Mouse (Mus musculus) forebrain, embryonic 14.5 days (tissue): ENCODE data around the gene Acbd4. TPM values are rescaled to one million over a fixed set of nuclear protein-coding genes. Genes with fewer than 3 reads are reported as not detected.

ENCODE experiments used
- ATAC-seq: fragments of 200-750 bp; cut with Nextera tagmentation; 2 replicates; pipeline ENCODE4 v1.8.0; 2017; ENCODE audit warnings: mild to moderate bottlenecking, moderate library complexity
- DNase-seq: peaks from one replicate; pipeline ENCODE4 v3.0.0-alpha.2; 2015; ENCODE audit warnings: low spot score
- H3K27ac ChIP-seq: fragments of 300-500 bp; sonication (generic); 2 replicates; pipeline ENCODE4 v1.5.1; 2014; ENCODE audit warnings: low read depth, mild to moderate bottlenecking, control low read depth, low read length, moderate library complexity
- H3K27me3 ChIP-seq: fragments of 300-500 bp; sonication (generic); replicated peaks from 2 replicates; pipeline ENCODE4 v1.6.1; 2014; ENCODE audit warnings: low read length, control low read depth, mixed read lengths; ENCODE audit not compliant: control insufficient read depth, insufficient read depth
- H3K36me3 ChIP-seq: fragments of 300-500 bp; sonication (generic); 2 replicates; pipeline ENCODE4 v1.6.1; 2014; ENCODE audit warnings: low read length, control low read depth; ENCODE audit not compliant: control insufficient read depth, insufficient read depth
- H3K4me1 ChIP-seq: fragments of 300-500 bp; sonication (generic); 2 replicates; pipeline ENCODE4 v1.6.1; 2014; ENCODE audit warnings: antibody characterized with exemption, low read length, control low read depth; ENCODE audit not compliant: control insufficient read depth, insufficient read depth
- H3K4me2 ChIP-seq: fragments of 300-500 bp; sonication (generic); 2 replicates; pipeline ENCODE4 v1.6.1; 2014; ENCODE audit warnings: mild to moderate bottlenecking, control low read depth, low read length
- H3K4me3 ChIP-seq: fragments of 300-500 bp; sonication (generic); 2 replicates; pipeline ENCODE4 v1.5.1; 2014; ENCODE audit warnings: low read depth, low read length, control low read depth
- H3K9ac ChIP-seq: fragments of 300-500 bp; sonication (generic); 2 replicates; pipeline ENCODE4 v1.6.1; 2014; ENCODE audit warnings: mild to moderate bottlenecking, low read length, control low read depth, moderate library complexity
- H3K9me3 ChIP-seq: fragments of 300-500 bp; sonication (generic); replicated peaks from 2 replicates; pipeline ENCODE4 v1.6.1; 2016; ENCODE audit warnings: low read length, control low read depth, mixed read lengths; ENCODE audit not compliant: control insufficient read depth
- WGBS: fragments of 180-500 bp; shearing (Covaris S2); extraction: QIAGEN DNeasy Blood & Tissue Kit; methylation state at CpG from one replicate; pipeline ENCODE4 v1.1.7; 2014; 5-methylcytosine and 5-hydroxymethylcytosine counted together
- polyA plus RNA-seq: library from polyadenylated mRNA; unstranded; fragments of >200 nt; fragmentation: Nextera tagmentation; extraction: Ambion mirVana; gene quantifications from 2 replicates; pipeline ENCODE4 v1.2.1, GENCODE M21; 2014

The Acbd4 gene
- polyA plus RNA-seq, 1 experiment from 2014 or later, result 11.8 TPM

DNA sequence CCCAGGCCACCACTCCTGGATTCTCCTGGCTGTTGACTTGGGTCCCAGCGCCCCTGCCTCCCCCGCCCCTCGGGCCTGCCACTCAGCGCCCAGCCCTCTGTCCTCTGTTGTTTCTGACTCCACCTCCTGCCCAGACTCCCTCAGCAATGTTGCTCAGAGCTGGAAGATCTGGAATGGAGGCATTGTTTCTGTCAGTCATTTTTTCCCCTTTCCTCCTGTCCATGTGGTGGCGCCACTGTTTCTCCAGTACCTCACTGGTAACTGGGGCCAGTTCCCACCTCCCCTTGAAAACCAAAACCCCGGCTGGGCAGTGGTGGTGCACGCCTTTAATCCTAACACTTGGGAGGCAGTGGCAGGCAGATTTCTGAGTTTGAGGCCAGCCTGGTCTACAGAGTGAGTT, 60.0 kb downstream of the Acbd4 start:
- WGBS, result 84% methylated on average over 7 of the region's 7 CpGs

More for the DNA sequence above, 60.0 kb downstream of the Acbd4 start:
- Histone ChIP-seq H3K4me3 (no peak overlapping the region), H3K27ac (no peak overlapping the region), H3K27me3 (no peaks in the 10 kb centered on the region), H3K36me3 (no peaks in the 10 kb centered on the region), H3K4me1 (no peaks in the 10 kb centered on the region), H3K9ac (no peak overlapping the region), H3K9me3 (no peaks in the 10 kb centered on the region), H3K4me2 (no peak overlapping the region)
- DNase-seq (no peak), ATAC-seq (no peak)

Other genes with a start within 250 kb of the Acbd4 start
- 150 and 168 TPM in 2 replicates for gene Eftud2, start 220.7 kb upstream of the Acbd4 start, polyA plus RNA-seq
- 2.6 and 2.8 TPM in 2 replicates for gene Ccdc103, start 220.5 kb upstream of the Acbd4 start, polyA plus RNA-seq
- 0.19 TPM in 1 of 2 replicates, not detected in the other for gene Fam187a, start 216.5 kb upstream of the Acbd4 start, polyA plus RNA-seq
- 0.23 and 0.37 TPM in 2 replicates for gene Gfap, start 200.8 kb upstream of the Acbd4 start, polyA plus RNA-seq
- gene Kif18b, start 176.6 kb upstream of the Acbd4 start, polyA plus RNA-seq, result 4.3 and 5.1 TPM in 2 replicates
- gene C1ql1, start 155.0 kb upstream of the Acbd4 start, polyA plus RNA-seq, result 1.9 and 2.5 TPM in 2 replicates
- gene Nmt1, start 73.5 kb upstream of the Acbd4 start, polyA plus RNA-seq, result 37.0 and 43.8 TPM in 2 replicates
- gene Dcakd, start 73.3 kb upstream of the Acbd4 start, polyA plus RNA-seq, result 207 and 220 TPM in 2 replicates
- gene Plcd3, start within 50 bp of the Acbd4 start, polyA plus RNA-seq, result 1.1 and 1.4 TPM in 2 replicates
- 4.8 and 5.4 TPM in 2 replicates for gene Hexim1, start 14.5 kb downstream of the Acbd4 start, polyA plus RNA-seq
- 9.6 and 13.4 TPM in 2 replicates for gene Hexim2, start 30.7 kb downstream of the Acbd4 start, polyA plus RNA-seq
- gene Fmnl1, start 69.4 kb downstream of the Acbd4 start, polyA plus RNA-seq, result 1.2 and 3.2 TPM in 2 replicates
- gene 1700023F06Rik, start 106.9 kb downstream of the Acbd4 start, polyA plus RNA-seq, result 0.78 and 1.2 TPM in 2 replicates
- gene Spata32, start 116.8 kb downstream of the Acbd4 start, polyA plus RNA-seq, result not detected in 2 replicates
- gene Map3k14, start 165.8 kb downstream of the Acbd4 start, polyA plus RNA-seq, result 1.7 and 2.7 TPM in 2 replicates